Mouse (Mus musculus) gonadal fat pad, adult 2 months (tissue): ENCODE measurements around the gene Ssbp2. TPM values are rescaled to one million over a fixed set of nuclear protein-coding genes. Genes with fewer than 3 reads are reported as not detected.

Experiments
- DNase-seq: peaks from one replicate; pipeline ENCODE4 v3.0.0-alpha.2; 2012; ENCODE audit warnings: low read depth
- polyA plus RNA-seq: library from polyadenylated mRNA; depleted of rRNA; stranded (reverse); fragments of >200 nt; gene quantifications from 2 replicates; pipeline ENCODE4 v1.2.3, GENCODE M21; 2012

Ssbp2 gene
- polyA plus RNA-seq, 1 experiment = 19.5 TPM

GRCm38 (mm10) chr13:91461299-91461698, 1.2 kb downstream of the Ssbp2 start:
- DNase-seq = no peak

- no peak for DNase-seq
These were observed 1.7 kb downstream of the Ssbp2 start for GRCm38 (mm10) chr13:91461711-91462351.

- no peak for DNase-seq
These were observed 2.3 kb downstream of the Ssbp2 start for GRCm38 (mm10) chr13:91462395-91462794.

- DNase-seq = no peak
These were observed 2.9 kb downstream of the Ssbp2 start for GRCm38 (mm10) chr13:91462893-91463481.

GRCm38 (mm10) chr13:91465002-91465715, 5.1 kb downstream of the Ssbp2 start:
- DNase-seq = no peak

- no peak for DNase-seq
These were observed 11.5 kb downstream of the Ssbp2 start for GRCm38 (mm10) chr13:91471566-91471965.

- no peak for DNase-seq
These were observed 11.9 kb downstream of the Ssbp2 start for GRCm38 (mm10) chr13:91471980-91472379.

GRCm38 (mm10) chr13:91473527-91473926, 13.4 kb downstream of the Ssbp2 start:
- no peak for DNase-seq

- DNase-seq = no peak
These were observed 13.9 kb downstream of the Ssbp2 start for GRCm38 (mm10) chr13:91474027-91474426.

GRCm38 (mm10) chr13:91475888-91476287, 15.8 kb downstream of the Ssbp2 start:
- no peak for DNase-seq

GRCm38 (mm10) chr13:91476596-91477100, 16.6 kb downstream of the Ssbp2 start:
- no peak for DNase-seq

- peak; percentile 64 for DNase-seq
These were observed 17.9 kb downstream of the Ssbp2 start for GRCm38 (mm10) chr13:91478011-91478410.

- DNase-seq = no peak
These were observed 24.2 kb downstream of the Ssbp2 start for GRCm38 (mm10) chr13:91484303-91484702.

GRCm38 (mm10) chr13:91492133-91492532, 32.0 kb downstream of the Ssbp2 start:
- DNase-seq = no peak

GRCm38 (mm10) chr13:91497055-91497454, 37.0 kb downstream of the Ssbp2 start:
- no peak for DNase-seq

- no peak for DNase-seq
These were observed 41.7 kb downstream of the Ssbp2 start for GRCm38 (mm10) chr13:91501735-91502134.

- no peak for DNase-seq
These were observed 42.7 kb downstream of the Ssbp2 start for GRCm38 (mm10) chr13:91502642-91503373.

GRCm38 (mm10) chr13:91508991-91509390, 48.9 kb downstream of the Ssbp2 start:
- no peak for DNase-seq

- DNase-seq = no peak
These were observed 49.4 kb downstream of the Ssbp2 start for GRCm38 (mm10) chr13:91509467-91509866.

- DNase-seq = no peak
These were observed 54.9 kb downstream of the Ssbp2 start for GRCm38 (mm10) chr13:91514979-91515378.

GRCm38 (mm10) chr13:91520073-91520750, 60.1 kb downstream of the Ssbp2 start:
- DNase-seq = no peak

GRCm38 (mm10) chr13:91520968-91521367, 60.9 kb downstream of the Ssbp2 start:
- no peak for DNase-seq
